Mouse (Mus musculus) left cerebral cortex, postnatal 10 days (tissue): ENCODE results near the gene Gm20388. TPM values are rescaled to one million over a fixed set of nuclear protein-coding genes. Genes with fewer than 3 reads are reported as not detected.

Experiments used
- DNase-seq, 2 experiments: peaks; one replicate each; pipeline ENCODE4 v3.0.0; 2021 to 2022; ENCODE audit warnings: low spot score in 2 of 2, mixed read lengths in 1 of 2; ENCODE audit errors: extremely low spot score in 1 of 2
- intact Hi-C: fragments of 180-260 bp; cut with DNase I; formaldehyde crosslinking; loops from one replicate; pipeline ENCODE4 v1.15.1; 2025
- total RNA-seq, 2 experiments: library from RNA; stranded (reverse); gene quantifications; 2 replicates each; pipeline ENCODE4 v1.2.3; 2021

Gm20388 gene
- total RNA-seq, 2 experiments from 2014 or later, result 4.4 to 9.0 TPM

- intact Hi-C loops, result no loop called here
- DNase-seq, result peak in 1 of 2 experiments; percentile 80
These were observed 1465.7 kb downstream of the Gm20388 start for GRCm38 (mm10) chr8:121376116-121376950.

GRCm38 (mm10) chr8:121377680-121378079 lies 1467.0 kb downstream of the Gm20388 start:
- DNase-seq, result no peak
- intact Hi-C loops, result no loop called here

GRCm38 (mm10) chr8:121379387-121379786 lies 1468.7 kb downstream of the Gm20388 start:
- intact Hi-C loops, result no loop called here

GRCm38 (mm10) chr8:121382583-121383241 lies 1472.1 kb downstream of the Gm20388 start:
- intact Hi-C loops, result no loop called here
- DNase-seq, result peak; percentile 73 to 89

More at GRCm38 (mm10) chr8:121379387-121379786, 1468.7 kb downstream of the Gm20388 start:
- DNase-seq, result no peak

- intact Hi-C loops, result no loop called here
- no peak for DNase-seq
These were observed 1474.9 kb downstream of the Gm20388 start for GRCm38 (mm10) chr8:121385540-121385939.

GRCm38 (mm10) chr8:121390608-121391007 lies 1480.0 kb downstream of the Gm20388 start:
- DNase-seq, result peak in 1 of 2 experiments; percentile 25
- intact Hi-C loops, result no loop called here

- intact Hi-C loops, result no loop called here
- no peak for DNase-seq
These were observed 1480.6 kb downstream of the Gm20388 start for GRCm38 (mm10) chr8:121391254-121391653.

- intact Hi-C loops, result loop anchor here (2.0 kb wide), 1 partner anchor 279 kb away; no protein-coding TSS in a partner anchor
These were observed 1481.1 kb downstream of the Gm20388 start for GRCm38 (mm10) chr8:121391771-121392170.

GRCm38 (mm10) chr8:121392482-121392881 lies 1481.8 kb downstream of the Gm20388 start:
- intact Hi-C loops, result loop anchor here (2.0 kb wide), 1 partner anchor 280 kb away; no protein-coding TSS in a partner anchor
- no peak for DNase-seq

More at GRCm38 (mm10) chr8:121391771-121392170, 1481.1 kb downstream of the Gm20388 start:
- no peak for DNase-seq

GRCm38 (mm10) chr8:121393111-121393510 lies 1482.5 kb downstream of the Gm20388 start:
- intact Hi-C loops, result loop anchor here (2.0 kb wide), 1 partner anchor 280 kb away; no protein-coding TSS in a partner anchor
- DNase-seq, result peak in 1 of 2 experiments; percentile 80

GRCm38 (mm10) chr8:121394686-121395085 lies 1484.0 kb downstream of the Gm20388 start:
- intact Hi-C loops, result loop anchor here (5.0 kb wide), 1 partner anchor 118 kb away; no protein-coding TSS in a partner anchor
- no peak for DNase-seq

GRCm38 (mm10) chr8:121395316-121395715 lies 1484.7 kb downstream of the Gm20388 start:
- no peak for DNase-seq
- intact Hi-C loops, result loop anchor here (5.0 kb wide), 1 partner anchor 117 kb away; no protein-coding TSS in a partner anchor

- intact Hi-C loops, result loop anchor here (5.0 kb wide), 1 partner anchor 116 kb away; no protein-coding TSS in a partner anchor
These were observed 1485.5 kb downstream of the Gm20388 start for GRCm38 (mm10) chr8:121396151-121396550.

GRCm38 (mm10) chr8:121397201-121397698 lies 1486.6 kb downstream of the Gm20388 start:
- intact Hi-C loops, result loop anchor here (5.0 kb wide), 1 partner anchor 115 kb away; no protein-coding TSS in a partner anchor

More at GRCm38 (mm10) chr8:121396151-121396550, 1485.5 kb downstream of the Gm20388 start:
- DNase-seq, result no peak

GRCm38 (mm10) chr8:121398081-121398480 lies 1487.4 kb downstream of the Gm20388 start:
- DNase-seq, result no peak
- intact Hi-C loops, result loop anchor here (5.0 kb wide), 1 partner anchor 114 kb away; no protein-coding TSS in a partner anchor

More at GRCm38 (mm10) chr8:121397201-121397698, 1486.6 kb downstream of the Gm20388 start:
- DNase-seq, result no peak

- DNase-seq, result no peak
- intact Hi-C loops, result loop anchor here (5.0 kb wide), 1 partner anchor 114 kb away; no protein-coding TSS in a partner anchor
These were observed 1488.1 kb downstream of the Gm20388 start for GRCm38 (mm10) chr8:121398724-121399123.

- intact Hi-C loops, result loop anchor here (5.0 kb wide), 1 partner anchor 113 kb away; no protein-coding TSS in a partner anchor
- no peak for DNase-seq
These were observed 1488.5 kb downstream of the Gm20388 start for GRCm38 (mm10) chr8:121399173-121399572.

- intact Hi-C loops, result no loop called here
- peak in 1 of 2 experiments; percentile 79 for DNase-seq
These were observed 1489.9 kb downstream of the Gm20388 start for GRCm38 (mm10) chr8:121400581-121400980.

GRCm38 (mm10) chr8:121403821-121404220 lies 1493.2 kb downstream of the Gm20388 start:
- DNase-seq, result no peak
- intact Hi-C loops, result no loop called here
